Mouse (Mus musculus): ENCODE measurements at regions not wholly inside any gene's neighbourhood (a gene's known extent, or its start where the extent isn't known, plus 50 kb on each side); places are given as distances from the start of the nearest gene placed in this dataset.
"Not testable (repeated sequence)": the region's sequence is repeated elsewhere in the genome, so short reads cannot be mapped to it uniquely, and the experiment has no call there.

- peak; percentile 98 for ATAC-seq
Measured at GRCm38 (mm10) chr7:106055074-106055473, 101.3 kb upstream of the Gm4070 start.

DNA sequence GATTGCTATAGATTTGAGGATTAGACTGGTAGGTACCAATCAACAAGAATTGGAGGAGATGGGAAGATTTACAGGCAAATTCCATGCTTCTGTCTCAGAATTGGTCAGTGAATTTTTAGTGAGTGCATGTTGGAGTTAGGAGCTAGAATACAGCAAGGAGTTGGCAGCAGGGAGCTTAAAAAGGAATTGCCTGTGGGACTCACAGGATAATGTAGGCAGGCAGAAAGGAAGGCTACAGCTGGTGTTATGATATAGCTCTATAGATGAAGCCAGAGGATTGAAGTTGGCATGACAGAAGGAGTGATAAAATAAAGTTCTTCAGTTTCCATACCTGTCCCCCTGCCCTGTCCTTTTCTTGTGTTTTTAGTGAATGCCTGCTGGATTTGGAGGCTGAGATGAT lies 82.8 kb upstream of the Gm4070 start:
- not testable (repeated sequence) for ATAC-seq

GRCm38 (mm10) chr7:106031612-106032150 lies 77.9 kb upstream of the Gm4070 start:
- peak; percentile 60 for ATAC-seq
